Comparison of ENCODE assay signal across 7 mouse cellular contexts in the genomic region with DNA sequence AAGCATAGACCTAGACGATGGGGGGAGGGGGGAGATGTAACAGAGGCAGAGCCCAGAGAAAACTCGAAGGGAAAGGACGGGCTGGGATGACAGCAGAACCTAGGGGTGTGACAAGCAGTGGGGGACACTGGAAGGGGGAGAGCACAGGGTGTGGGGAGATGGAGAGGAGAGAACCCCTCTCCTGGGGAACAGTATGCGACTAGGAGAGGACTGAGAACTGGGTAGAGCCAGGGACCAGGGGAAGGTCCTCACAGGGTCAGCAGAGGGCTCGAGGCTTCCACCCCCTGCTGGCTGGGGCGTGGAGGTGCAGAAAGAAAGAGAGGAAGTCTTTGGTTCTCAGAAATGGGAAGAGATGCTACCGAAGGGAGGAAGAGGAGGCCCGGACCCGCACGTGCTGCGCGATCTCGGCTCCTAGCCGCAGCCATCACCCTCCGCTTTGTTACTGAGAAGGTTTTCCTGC. TPM values are rescaled to one million over a fixed set of nuclear protein-coding genes. Genes with fewer than 3 reads are reported as not detected.
DNase-seq lines count a peak whose midpoint lies in the region; ATAC-seq and TF ChIP-seq lines count a peak whose summit lies in the region.

No protein-coding gene starts in this region.

- H3K27me3 ChIP-seq in ES-Bruce4 (ENCODE audit: control insufficient read depth, insufficient read depth, low read length, poor library complexity, severe bottlenecking): peaks cover 19% of the 10 kb centered on the region
- peaks cover 84% of the 10 kb centered on the region for H3K27me3 ChIP-seq in heart, embryonic 11.5 days (ENCODE audit: control insufficient read depth, insufficient read depth, low read length)

- ATAC-seq in heart, embryonic 11.5 days (replicated peaks; ENCODE audit: insufficient number of reproducible peaks, low FRiP score, low TSS enrichment): no peak
- peak; percentile 75 for ATAC-seq in megakaryocyte-erythroid progenitor cell, adult 5-6 weeks (replicated peaks; ENCODE audit: low FRiP score, low TSS enrichment, poor library complexity, severe bottlenecking)

- TF ChIP-seq POLR2A in ES-Bruce4 (IDR thresholded peaks at IDR 0.05; ENCODE audit: insufficient read depth, low read length): no peak

- H3K4me3 ChIP-seq in ES-Bruce4 (ENCODE audit: low read depth, low read length): peak overlapping the region; percentile 7
- H3K4me3 ChIP-seq in heart, embryonic 11.5 days (ENCODE audit: low read depth, low read length): 0 out of 2 replicates have a peak overlapping the region, but pooled peaks have one; percentile 1

- DNase-seq in CD4-positive helper T cell, adult 2 months (ENCODE audit: low read depth, low spot score): peak; percentile 60
- peak; percentile 58 to 73 for DNase-seq in cerebellum, postnatal 25 days
- peak; percentile 47 to 57 for DNase-seq in kidney, postnatal 4 days
- DNase-seq in spleen, postnatal 4 days (ENCODE audit: low spot score in 2 of 2): peak; percentile 65 to 85

- 1% methylated on average over 15 of the region's 15 CpGs for WGBS in heart, embryonic 11.5 days (ENCODE audit: insufficient replicate concordance)

- 0 out of 2 replicates have a peak overlapping the region, but pooled peaks have one; percentile 20 for H3K9ac ChIP-seq in ES-Bruce4 (ENCODE audit: low read depth, poor library complexity, severe bottlenecking)
- H3K9ac ChIP-seq in heart, embryonic 11.5 days (ENCODE audit: low read depth, low read length): no peak overlapping the region

- no peak for TF ChIP-seq EP300 in ES-Bruce4 (IDR thresholded peaks at IDR 0.05; ENCODE audit: insufficient read depth, low read depth, low read length)

- peaks cover 3% of the 10 kb centered on the region for H3K4me1 ChIP-seq in ES-Bruce4 (ENCODE audit: control insufficient read depth, insufficient read depth, low read length)
- H3K4me1 ChIP-seq in heart, embryonic 11.5 days (ENCODE audit: control insufficient read depth, insufficient read depth, low read length): peaks cover 8% of the 10 kb centered on the region; the same call in 1 of the 2 replicates

- peak overlapping the region; percentile 48 for H3K4me2 ChIP-seq in heart, embryonic 11.5 days

- H3K36me3 ChIP-seq in ES-Bruce4 (ENCODE audit: control insufficient read depth, insufficient read depth, low read length, poor library complexity, severe bottlenecking): no peaks in the 10 kb centered on the region
- no peaks in the 10 kb centered on the region for H3K36me3 ChIP-seq in heart, embryonic 11.5 days (ENCODE audit: control insufficient read depth, insufficient read depth, low read length)

- TF ChIP-seq CTCF in ES-Bruce4 (IDR thresholded peaks at IDR 0.05; ENCODE audit: low read depth, low read length): peak; percentile 57

- H3K9me3 ChIP-seq in ES-Bruce4 (replicated peaks; ENCODE audit: control insufficient read depth, insufficient read depth, low read length, poor library complexity, severe bottlenecking): no peaks in the 10 kb centered on the region
- no peaks in the 10 kb centered on the region for H3K9me3 ChIP-seq in heart, embryonic 11.5 days (replicated peaks; ENCODE audit: control insufficient read depth, low read length)

- H3K27ac ChIP-seq in ES-Bruce4 (ENCODE audit: insufficient read depth, low read length): no peak overlapping the region
- no peak overlapping the region for H3K27ac ChIP-seq in heart, embryonic 11.5 days (ENCODE audit: low read depth, low read length)

RNA-seq across cellular contexts. Expression of a gene that starts 1.8 kb away (rescaled TPM):
- polyA plus RNA-seq in ES-Bruce4 (2011; ENCODE audit: insufficient read depth, insufficient read length, low read depth, missing spikeins): 1.8 and 2.1 TPM in 2 replicates
- polyA plus RNA-seq in heart, embryonic 11.5 days (2014; fragmentation: Nextera tagmentation; extraction: Ambion mirVana): 0.68 and 0.83 TPM in 2 replicates
- total RNA-seq in megakaryocyte-erythroid progenitor cell, adult 5-6 weeks (2014; fragmentation: Nextera tagmentation): 0.40 and 0.57 TPM in 2 replicates
- 0.91 TPM in 1 of 2 replicates, not detected in the other for total RNA-seq in megakaryocyte-erythroid progenitor cell, adult 5-6 weeks (2017)

RNA-seq across cellular contexts. Expression of a gene that starts 39.1 kb away (rescaled TPM):
- polyA plus RNA-seq in ES-Bruce4 (2011; ENCODE audit: insufficient read depth, insufficient read length, low read depth, missing spikeins): 9.6 and 10.2 TPM in 2 replicates
- 5.3 and 6.7 TPM in 2 replicates for polyA plus RNA-seq in heart, embryonic 11.5 days (2014; fragmentation: Nextera tagmentation; extraction: Ambion mirVana)
- total RNA-seq in megakaryocyte-erythroid progenitor cell, adult 5-6 weeks (2014; fragmentation: Nextera tagmentation): 16.0 and 24.9 TPM in 2 replicates
- 13.5 and 15.2 TPM in 2 replicates for total RNA-seq in megakaryocyte-erythroid progenitor cell, adult 5-6 weeks (2017)

RNA-seq across cellular contexts. Expression of a gene that starts 39.9 kb away (rescaled TPM):
- polyA plus RNA-seq in ES-Bruce4 (2011; ENCODE audit: insufficient read depth, insufficient read length, low read depth, missing spikeins): 6.5 and 7.2 TPM in 2 replicates
- 2.3 and 2.7 TPM in 2 replicates for polyA plus RNA-seq in heart, embryonic 11.5 days (2014; fragmentation: Nextera tagmentation; extraction: Ambion mirVana)
- 18.8 and 20.3 TPM in 2 replicates for total RNA-seq in megakaryocyte-erythroid progenitor cell, adult 5-6 weeks (2014; fragmentation: Nextera tagmentation)
- total RNA-seq in megakaryocyte-erythroid progenitor cell, adult 5-6 weeks (2017): 10.1 and 12.5 TPM in 2 replicates

RNA-seq across cellular contexts. Expression of a gene that starts 56.3 kb away (rescaled TPM):
- 77.3 and 84.3 TPM in 2 replicates for polyA plus RNA-seq in ES-Bruce4 (2011; ENCODE audit: insufficient read depth, insufficient read length, low read depth, missing spikeins)
- 10.4 and 11.6 TPM in 2 replicates for polyA plus RNA-seq in heart, embryonic 11.5 days (2014; fragmentation: Nextera tagmentation; extraction: Ambion mirVana)
- 97.9 and 123 TPM in 2 replicates for total RNA-seq in megakaryocyte-erythroid progenitor cell, adult 5-6 weeks (2014; fragmentation: Nextera tagmentation)
- total RNA-seq in megakaryocyte-erythroid progenitor cell, adult 5-6 weeks (2017): 49.1 and 74.7 TPM in 2 replicates
